In genomic region chr2:92756491-92756890, GRCm38 (mm10) we compare ENCODE assay signal across 24 mouse cellular contexts.
"Had no signal": no experiment of that assay in that cellular context is flagged by ENCODE, and none has a peak within 500 bp of the region (broad histone marks: within the 10 kb centered on the region; RNA-seq: fewer than 3 reads in every experiment).

No protein-coding gene starts in this region.

- H3K27ac ChIP-seq: hindbrain, embryonic 12.5 days; hindbrain, embryonic 14.5 days; intestine, embryonic 15.5 days; kidney, embryonic 15.5 days; kidney, postnatal 0 days; limb, embryonic 13.5 days; limb, embryonic 15.5 days; liver, embryonic 12.5 days; liver, embryonic 14.5 days had no signal

- H3K9ac ChIP-seq: forebrain, postnatal 0 days; heart, embryonic 12.5 days; hindbrain, embryonic 12.5 days; hindbrain, embryonic 14.5 days; intestine, embryonic 15.5 days; kidney, embryonic 15.5 days; limb, embryonic 13.5 days; limb, embryonic 15.5 days; liver, embryonic 12.5 days; liver, embryonic 14.5 days had no signal

- DNase-seq: forebrain, postnatal 0 days; gastrocnemius, postnatal 14 days; gastrocnemius, postnatal 36 days; heart, adult 18-20 months; heart, postnatal 10 days; kidney, adult 11 months; kidney, adult 2 months; kidney, adult 9 months; kidney, postnatal 14 days; kidney, postnatal 36 days; layer of hippocampus, adult 9-11 months; layer of hippocampus, postnatal 36 days; left cerebral cortex, postnatal 4 days had no signal

- H3K9me3 ChIP-seq: heart, embryonic 12.5 days; hindbrain, embryonic 12.5 days; intestine, embryonic 15.5 days; kidney, embryonic 15.5 days; limb, embryonic 13.5 days; limb, embryonic 15.5 days; liver, embryonic 12.5 days had no signal

- H3K36me3 ChIP-seq: heart, embryonic 12.5 days; hindbrain, embryonic 12.5 days; intestine, embryonic 15.5 days; kidney, embryonic 15.5 days; limb, embryonic 13.5 days; limb, embryonic 15.5 days; liver, embryonic 12.5 days had no signal

- H3K4me1 ChIP-seq: hindbrain, embryonic 12.5 days; intestine, embryonic 15.5 days; limb, embryonic 13.5 days; limb, embryonic 15.5 days had no signal

- H3K4me3 ChIP-seq: heart, embryonic 12.5 days; hindbrain, embryonic 12.5 days; intestine, embryonic 15.5 days; kidney, embryonic 15.5 days; limb, embryonic 13.5 days; limb, embryonic 15.5 days; liver, embryonic 12.5 days had no signal

- H3K4me2 ChIP-seq: heart, embryonic 12.5 days; hindbrain, embryonic 12.5 days; hindbrain, embryonic 14.5 days; intestine, embryonic 15.5 days; kidney, embryonic 15.5 days; limb, embryonic 13.5 days; limb, embryonic 15.5 days; liver, embryonic 12.5 days had no signal

- H3K27me3 ChIP-seq: heart, embryonic 12.5 days; hindbrain, embryonic 12.5 days; intestine, embryonic 15.5 days; kidney, embryonic 15.5 days; limb, embryonic 13.5 days; limb, embryonic 15.5 days; liver, embryonic 12.5 days had no signal

- ATAC-seq: forebrain, postnatal 0 days; hindbrain, embryonic 16.5 days; intestine, embryonic 15.5 days; liver, embryonic 12.5 days had no signal
